Mouse (Mus musculus): ENCODE data around the gene Smg6.
A peak's percentile ranks its signal among the peaks of the same experiment; 100 is the strongest.
"Not testable (repeated sequence)": the region's sequence is repeated elsewhere in the genome, so short reads cannot be mapped to it uniquely, and the experiment has no call there.

The Smg6 gene

GRCm38 (mm10) chr11:75166861-75167642 lies 241.4 kb downstream of the Smg6 start:
- DNase-seq (ENCODE audit: low spot score): peak; percentile 63

- peak; percentile 68 for DNase-seq (ENCODE audit: low spot score)
These were observed 242.3 kb downstream of the Smg6 start for GRCm38 (mm10) chr11:75167643-75168589.

GRCm38 (mm10) chr11:75168590-75169361 lies 243.2 kb downstream of the Smg6 start:
- peak; percentile 93 for DNase-seq (ENCODE audit: low spot score)

GRCm38 (mm10) chr11:75169405-75170080 lies 243.9 kb downstream of the Smg6 start, which contains the start of gene Hic1:
Hic1 (minus strand) TSS chr11:75169519.
- DNase-seq (ENCODE audit: low spot score): peak; percentile 65

GRCm38 (mm10) chr11:75170136-75170751 lies 244.6 kb downstream of the Smg6 start:
- peak; percentile 96 for DNase-seq (ENCODE audit: low spot score)

- peak; percentile 58 for DNase-seq (ENCODE audit: low spot score)
These were observed 245.7 kb downstream of the Smg6 start for GRCm38 (mm10) chr11:75171186-75171865.

- peak; percentile 58 for DNase-seq (ENCODE audit: low spot score)
These were observed 246.8 kb downstream of the Smg6 start for GRCm38 (mm10) chr11:75172151-75173094.

- peak; percentile 95 for DNase-seq (ENCODE audit: low spot score)
These were observed 247.6 kb downstream of the Smg6 start for GRCm38 (mm10) chr11:75173095-75173798.

- DNase-seq (ENCODE audit: low spot score): no peak
These were observed 248.2 kb downstream of the Smg6 start for GRCm38 (mm10) chr11:75173799-75174165.

GRCm38 (mm10) chr11:75174574-75174973 lies 249.0 kb downstream of the Smg6 start:
- DNase-seq (ENCODE audit: low spot score): not testable (repeated sequence)

GRCm38 (mm10) chr11:75178011-75178410 lies 252.4 kb downstream of the Smg6 start:
- DNase-seq (ENCODE audit: low spot score): no peak

- peak; percentile 92 for DNase-seq (ENCODE audit: low spot score)
These were observed 253.1 kb downstream of the Smg6 start, which contains the start of gene Ovca2 for GRCm38 (mm10) chr11:75178672-75179208. Ovca2 (minus strand) TSS chr11:75178835.

- no peak for DNase-seq (ENCODE audit: low spot score)
These were observed 258.4 kb downstream of the Smg6 start for GRCm38 (mm10) chr11:75183917-75184570.

GRCm38 (mm10) chr11:75184573-75184972 lies 258.9 kb downstream of the Smg6 start:
- DNase-seq (ENCODE audit: low spot score): no peak

- no peak for DNase-seq (ENCODE audit: low spot score)
These were observed 259.4 kb downstream of the Smg6 start for GRCm38 (mm10) chr11:75184986-75185385.

- DNase-seq (ENCODE audit: low spot score): no peak
These were observed 264.2 kb downstream of the Smg6 start for GRCm38 (mm10) chr11:75189713-75190370.

GRCm38 (mm10) chr11:75190371-75190724 lies 264.7 kb downstream of the Smg6 start:
- peak; percentile 89 for DNase-seq (ENCODE audit: low spot score)
